Mouse (Mus musculus) intestine, embryonic 14.5 days (tissue): Measurements from ENCODE around the gene Gm20521. TPM values are rescaled to one million over a fixed set of nuclear protein-coding genes. Genes with fewer than 3 reads are reported as not detected.
A peak's percentile ranks its signal among the peaks of the same experiment; 100 is the strongest.

Experiments used
- ATAC-seq: fragments of 200-750 bp; cut with Nextera tagmentation; replicated peaks from 2 replicates; pipeline ENCODE4 v1.8.0; 2017; ENCODE audit warnings: low read depth, moderate number of reproducible peaks, moderate TSS enrichment, moderate library complexity; ENCODE audit not compliant: low FRiP score, low TSS enrichment
- DNase-seq: peaks from one replicate; pipeline ENCODE4 v3.0.0-alpha.2; 2018; ENCODE audit warnings: low spot score
- H3K27ac ChIP-seq: fragments of 300-500 bp; sonication (generic); 2 replicates; pipeline ENCODE4 v1.5.1; 2014; ENCODE audit warnings: low read depth, mild to moderate bottlenecking, control low read depth
- H3K27me3 ChIP-seq: fragments of 300-500 bp; sonication (generic); replicated peaks from 2 replicates; pipeline ENCODE4 v1.6.1; 2014; ENCODE audit warnings: low read length, control low read depth; ENCODE audit not compliant: control insufficient read depth, insufficient read depth
- H3K36me3 ChIP-seq: fragments of 300-500 bp; sonication (generic); 2 replicates; pipeline ENCODE4 v1.6.1; 2014; ENCODE audit warnings: low read length, control low read depth; ENCODE audit not compliant: control insufficient read depth, insufficient read depth
- H3K4me1 ChIP-seq: fragments of 300-500 bp; sonication (generic); replicated peaks from 2 replicates; pipeline ENCODE4 v1.6.1; 2014; ENCODE audit warnings: low read length, control low read depth, mixed read lengths; ENCODE audit not compliant: control insufficient read depth, insufficient read depth
- H3K4me2 ChIP-seq: fragments of 300-500 bp; sonication (generic); 2 replicates; pipeline ENCODE4 v1.6.1; 2014; ENCODE audit warnings: low read length
- H3K4me3 ChIP-seq: fragments of 300-500 bp; sonication (generic); 2 replicates; pipeline ENCODE4 v1.5.1; 2014; ENCODE audit warnings: low read depth, low read length, control low read depth, mixed read lengths
- H3K9ac ChIP-seq: fragments of 300-500 bp; sonication (generic); 2 replicates; pipeline ENCODE4 v1.6.1; 2014; ENCODE audit warnings: mild to moderate bottlenecking, low read length
- H3K9me3 ChIP-seq: fragments of 300-500 bp; sonication (generic); 2 replicates; pipeline ENCODE4 v1.6.1; 2016; ENCODE audit warnings: low read length, control low read depth; ENCODE audit not compliant: control insufficient read depth
- WGBS: fragments of 180-500 bp; shearing (Covaris S2); extraction: QIAGEN DNeasy Blood & Tissue Kit; methylation state at CpG from one replicate; pipeline ENCODE4 v1.1.7; 2014; 5-methylcytosine and 5-hydroxymethylcytosine counted together
- polyA plus RNA-seq: library from polyadenylated mRNA; unstranded; fragments of >200 nt; fragmentation: Nextera tagmentation; extraction: Ambion mirVana; gene quantifications from 2 replicates; pipeline ENCODE4 v1.2.1, GENCODE M21; 2014

Gm20521 gene
- polyA plus RNA-seq, 1 experiment from 2014 or later, result 0.28 TPM

- H3K9ac ChIP-seq, result 0 out of 2 replicates have a peak overlapping the region, but pooled peaks have one; percentile 11
- H3K4me2 ChIP-seq, result 0 out of 2 replicates have a peak overlapping the region, but pooled peaks have one; percentile 4
- 57% methylated on average over 6 of the region's 6 CpGs for WGBS
- ATAC-seq, result peak; percentile 42; the same call in 1 of the 2 replicates
- no peaks in the 10 kb centered on the region for H3K27me3 ChIP-seq
- no peaks in the 10 kb centered on the region for H3K36me3 ChIP-seq
- no peak overlapping the region for H3K4me3 ChIP-seq
- DNase-seq, result no peak
- H3K4me1 ChIP-seq, result peaks cover 11% of the 10 kb centered on the region
- H3K27ac ChIP-seq, result peak overlapping the region; percentile 75; the same call in 1 of the 2 replicates
- no peaks in the 10 kb centered on the region for H3K9me3 ChIP-seq
Observed at GRCm38 (mm10) chr14:54936831-54937160, 53.6 kb downstream of the Gm20521 start.

- Histone ChIP-seq H3K4me2 (no peak overlapping the region), H3K4me1 (peaks cover 10% of the 10 kb centered on the region), H3K27me3 (no peaks in the 10 kb centered on the region), H3K36me3 (no peaks in the 10 kb centered on the region), H3K27ac (no peak overlapping the region), H3K4me3 (no peak overlapping the region), H3K9me3 (no peaks in the 10 kb centered on the region), H3K9ac (no peak overlapping the region)
- no peak for DNase-seq
- ATAC-seq, result no peak
- WGBS, result 89% methylated on average over 16 of the region's 16 CpGs
Observed at GRCm38 (mm10) chr14:54937361-54938182, 54.3 kb downstream of the Gm20521 start.

GRCm38 (mm10) chr14:54938431-54939219 is 55.4 kb downstream of the Gm20521 start:
- Histone ChIP-seq H3K4me1 (peaks cover 5% of the 10 kb centered on the region; the same call in 1 of the 2 replicates), H3K27ac (no peak overlapping the region), H3K27me3 (no peaks in the 10 kb centered on the region), H3K4me2 (no peak overlapping the region), H3K4me3 (no peak overlapping the region), H3K9me3 (no peaks in the 10 kb centered on the region), H3K9ac (no peak overlapping the region), H3K36me3 (no peaks in the 10 kb centered on the region)
- DNase-seq, result no peak
- no peak for ATAC-seq
- 76% methylated on average over 15 of the region's 15 CpGs for WGBS

- 58% methylated on average over 12 of the region's 12 CpGs for WGBS
- ATAC-seq (peak; percentile 54; the same call in 1 of the 2 replicates), DNase-seq (peak; percentile 78)
- no peaks in the 10 kb centered on the region for H3K27me3 ChIP-seq
- no peaks in the 10 kb centered on the region for H3K36me3 ChIP-seq
- no peak overlapping the region for H3K4me3 ChIP-seq
- peaks cover 5% of the 10 kb centered on the region; the same call in 1 of the 2 replicates for H3K4me1 ChIP-seq
- H3K27ac ChIP-seq, result no peak overlapping the region
- H3K4me2 ChIP-seq, result no peak overlapping the region
- no peaks in the 10 kb centered on the region for H3K9me3 ChIP-seq
- H3K9ac ChIP-seq, result no peak overlapping the region
Observed at GRCm38 (mm10) chr14:54939434-54940175, 56.4 kb downstream of the Gm20521 start.

- no peak overlapping the region for H3K9ac ChIP-seq
- peaks cover 5% of the 10 kb centered on the region; the same call in 1 of the 2 replicates for H3K4me1 ChIP-seq
- H3K4me3 ChIP-seq, result no peak overlapping the region
- no peak overlapping the region for H3K4me2 ChIP-seq
- no peak overlapping the region for H3K27ac ChIP-seq
- WGBS, result 80% methylated on average over 3 of the region's 3 CpGs
- H3K36me3 ChIP-seq, result no peaks in the 10 kb centered on the region
- no peaks in the 10 kb centered on the region for H3K27me3 ChIP-seq
- no peak for DNase-seq
- H3K9me3 ChIP-seq, result no peaks in the 10 kb centered on the region
- no peak for ATAC-seq
Observed at GRCm38 (mm10) chr14:54940176-54940530, 56.9 kb downstream of the Gm20521 start.

GRCm38 (mm10) chr14:54941024-54941978 is 58.1 kb downstream of the Gm20521 start:
- Histone ChIP-seq H3K9me3 (no peaks in the 10 kb centered on the region), H3K4me1 (peaks cover 4% of the 10 kb centered on the region; the same call in 1 of the 2 replicates), H3K4me2 (no peak overlapping the region), H3K27me3 (no peaks in the 10 kb centered on the region), H3K27ac (no peak overlapping the region), H3K4me3 (no peak overlapping the region), H3K36me3 (no peaks in the 10 kb centered on the region), H3K9ac (no peak overlapping the region)
- DNase-seq, result no peak
- no peak for ATAC-seq
- 60% methylated on average over 13 of the region's 13 CpGs for WGBS

- no peak for ATAC-seq
- Histone ChIP-seq H3K27me3 (no peaks in the 10 kb centered on the region), H3K36me3 (no peaks in the 10 kb centered on the region), H3K4me1 (no peaks in the 10 kb centered on the region), H3K4me2 (no peak overlapping the region), H3K27ac (no peak overlapping the region), H3K9ac (no peak overlapping the region), H3K4me3 (no peak overlapping the region), H3K9me3 (no peaks in the 10 kb centered on the region)
- whole genome bisulfite sequencing, result 85% methylated on average over 8 of the region's 8 CpGs
- DNase-seq, result no peak
Observed at GRCm38 (mm10) chr14:54942479-54942878, 59.2 kb downstream of the Gm20521 start.
